Mouse (Mus musculus) adipocyte (in vitro differentiated cells): ENCODE measurements around the gene Ctnnbip1.

Experiments used
- DNase-seq: peaks from one replicate; pipeline ENCODE4 v3.0.0-alpha.2; 2016; ENCODE audit warnings: low spot score

Ctnnbip1 gene

DNA sequence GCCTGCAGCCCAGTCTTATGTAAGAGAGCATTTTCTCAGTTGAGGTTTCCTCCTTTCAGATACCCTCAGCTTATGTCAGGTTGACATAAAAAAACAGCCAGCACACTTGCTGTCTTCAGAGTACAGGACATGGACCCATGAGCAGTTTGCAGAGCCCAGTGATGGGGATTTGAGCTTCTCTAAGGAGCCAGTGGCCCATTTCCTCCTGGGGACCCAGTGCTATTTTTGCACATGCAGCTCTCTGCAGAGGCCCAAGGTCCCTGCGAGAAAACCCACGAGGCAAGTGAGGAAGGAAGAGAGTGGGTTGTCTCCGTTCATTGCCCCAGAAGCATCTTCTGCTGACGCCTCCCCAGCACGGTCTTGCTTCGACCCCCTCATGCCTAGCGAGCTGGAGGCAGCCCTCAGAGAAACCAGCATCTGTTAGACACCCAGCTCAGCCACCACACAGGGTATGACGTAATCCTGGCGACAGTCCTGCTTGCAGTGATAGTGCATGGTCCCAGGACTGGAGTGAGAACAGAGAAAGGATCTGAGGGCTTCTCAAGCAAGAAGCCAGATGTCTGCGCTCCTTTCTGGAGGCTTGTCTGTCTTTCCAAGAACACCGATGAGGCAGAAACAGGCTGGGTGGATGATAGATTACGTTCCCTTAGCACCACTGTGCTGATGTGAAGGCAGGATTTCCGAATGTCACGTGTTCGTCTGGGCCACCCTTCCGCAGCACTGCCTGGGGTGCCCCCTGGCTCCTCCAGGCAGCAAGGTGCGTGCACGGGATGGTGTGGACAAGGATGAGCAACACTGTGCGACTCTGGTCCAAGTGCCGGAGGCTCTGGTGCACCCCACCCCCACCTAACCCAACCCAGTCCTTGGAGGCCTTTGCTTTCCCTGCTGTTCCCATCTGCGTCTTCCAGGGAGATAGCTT lies 44.2 kb downstream of the Ctnnbip1 start:
- DNase-seq = no peak

DNA sequence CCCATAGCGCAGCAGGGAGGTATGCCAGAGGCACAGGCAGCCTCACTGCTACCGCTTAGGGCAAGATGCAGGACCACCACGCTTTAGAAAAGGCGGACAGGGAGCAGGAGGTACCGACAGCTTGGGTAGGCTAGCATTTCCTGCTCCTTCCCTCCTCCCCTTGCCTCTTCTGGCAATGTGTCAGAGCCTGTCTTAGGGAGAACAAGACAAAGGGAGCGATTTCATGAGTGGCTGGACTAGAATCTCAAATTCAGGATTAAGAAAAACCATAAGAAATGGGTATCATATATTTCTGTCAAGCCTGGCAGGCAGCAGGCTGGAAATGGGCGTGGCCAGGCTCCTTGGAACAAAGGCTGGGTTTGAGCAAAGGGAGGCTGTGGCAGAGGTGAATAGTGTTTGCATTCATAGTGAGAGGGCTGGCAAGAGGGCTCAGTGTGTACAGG lies 44.9 kb downstream of the Ctnnbip1 start:
- DNase-seq = no peak

DNA sequence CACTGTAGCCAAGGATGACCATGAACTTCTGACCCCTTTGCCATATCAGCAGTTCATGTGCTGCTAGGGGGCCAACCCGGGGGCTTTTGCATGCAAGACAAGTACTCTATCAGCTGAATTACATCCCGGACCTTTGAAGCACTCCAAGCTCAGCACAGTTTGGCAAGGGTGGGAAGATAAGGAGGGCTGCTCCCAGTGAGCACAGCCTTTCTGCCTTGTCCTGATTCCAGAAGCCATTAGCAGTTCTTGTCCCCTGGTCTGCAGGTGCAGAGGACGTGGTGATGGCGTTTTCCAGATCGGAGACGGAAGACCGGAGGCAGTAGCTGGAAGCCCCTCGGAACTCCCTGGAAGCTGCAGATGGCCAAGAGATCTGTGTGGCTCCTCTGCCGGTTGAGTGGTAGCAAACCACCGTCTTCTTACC lies 45.9 kb downstream of the Ctnnbip1 start:
- no peak for DNase-seq

DNA sequence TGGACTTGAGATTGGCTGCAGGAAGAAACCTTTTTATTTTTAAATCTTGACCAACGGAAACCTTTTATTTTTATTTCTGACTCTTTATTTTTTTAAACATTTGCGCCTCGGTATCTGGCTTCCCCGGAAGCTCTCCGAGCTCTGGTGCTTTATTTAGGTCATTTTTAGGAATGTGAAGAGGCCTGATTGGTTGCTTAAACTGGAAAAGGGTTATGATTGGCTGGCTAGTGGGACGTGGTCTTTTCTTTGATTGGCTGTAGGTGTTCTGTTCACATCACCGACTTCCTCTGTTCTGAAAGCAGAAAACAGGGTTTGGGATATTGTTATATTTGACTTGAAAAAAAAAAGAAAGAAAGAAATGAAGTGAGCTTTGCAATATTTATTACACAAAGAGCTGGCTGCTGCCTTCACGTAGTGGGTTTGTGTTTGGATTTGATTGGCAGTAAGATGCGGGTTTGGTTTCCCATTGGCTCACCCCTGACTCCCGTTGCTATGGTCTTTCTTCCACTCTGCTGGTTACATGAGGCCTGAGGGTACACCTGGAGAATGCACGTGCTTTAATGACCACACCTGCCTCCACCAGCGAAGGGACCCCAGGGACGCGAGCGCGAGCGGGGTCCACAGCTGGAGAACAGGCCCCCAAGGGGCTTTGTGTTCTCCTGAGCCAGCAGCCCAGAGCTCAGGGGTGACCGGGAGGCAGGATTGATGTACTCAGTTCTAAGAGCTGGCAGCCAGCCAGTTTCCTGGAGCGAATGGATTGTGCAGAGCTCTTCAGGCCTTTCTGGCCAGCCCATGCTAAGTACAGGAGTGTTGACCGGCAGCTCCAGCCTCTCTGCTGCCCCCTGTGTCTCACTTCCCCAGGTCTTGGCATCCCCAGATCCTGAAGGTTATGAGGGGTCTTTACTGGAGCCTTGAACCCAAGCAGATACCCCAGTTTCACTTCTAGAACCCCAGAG lies 46.7 kb downstream of the Ctnnbip1 start:
- no peak for DNase-seq

DNA sequence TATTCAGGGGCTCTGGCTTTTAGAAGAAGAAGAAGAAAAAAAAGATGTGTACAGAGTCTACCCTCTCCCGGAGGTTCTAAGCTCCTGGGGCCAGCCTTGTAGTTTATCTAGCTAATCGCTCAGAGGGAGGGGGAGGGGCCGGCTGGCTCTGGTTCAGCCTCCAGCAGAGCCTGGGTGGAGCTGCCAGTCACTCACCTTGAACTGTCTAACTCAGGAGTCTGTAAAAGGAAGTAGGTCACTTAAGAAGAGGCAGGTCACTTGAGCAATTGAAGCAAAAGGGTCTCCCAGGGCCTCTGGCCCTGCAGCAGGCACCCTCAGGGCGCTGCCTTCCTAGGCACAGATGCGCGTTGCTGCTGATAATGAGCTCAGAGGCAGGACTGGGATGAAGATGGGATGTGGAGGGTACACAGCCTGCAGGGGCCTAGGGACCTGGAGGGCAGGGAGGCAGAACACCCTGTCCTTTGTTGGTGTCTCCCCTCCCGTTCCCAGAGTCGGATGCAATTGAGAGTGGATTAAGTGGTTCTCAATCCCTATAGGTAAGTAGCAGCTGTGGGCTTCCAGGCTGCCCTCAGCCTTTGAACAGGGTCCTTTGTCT lies 49.5 kb downstream of the Ctnnbip1 start:
- DNase-seq = no peak

DNA sequence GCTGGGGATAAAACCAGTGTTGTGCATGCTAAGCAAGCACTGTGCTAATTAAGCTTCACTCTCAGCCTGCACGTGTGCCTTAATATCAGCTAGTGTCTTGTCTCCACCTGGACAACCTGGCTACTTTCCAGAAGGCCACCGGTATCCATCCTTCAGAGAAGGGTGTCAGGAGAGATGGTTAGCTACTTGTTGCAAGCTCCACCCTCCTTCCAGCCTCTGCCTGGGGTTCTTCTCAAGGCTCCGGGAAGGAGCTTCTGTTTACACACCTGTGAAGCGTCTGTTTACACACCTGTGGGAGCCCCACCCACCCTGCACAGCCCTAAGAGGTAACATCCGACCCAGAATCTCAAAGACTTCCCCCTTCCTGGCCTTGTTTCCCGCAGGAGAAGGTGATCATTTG lies 50.6 kb downstream of the Ctnnbip1 start:
- DNase-seq = no peak

DNA sequence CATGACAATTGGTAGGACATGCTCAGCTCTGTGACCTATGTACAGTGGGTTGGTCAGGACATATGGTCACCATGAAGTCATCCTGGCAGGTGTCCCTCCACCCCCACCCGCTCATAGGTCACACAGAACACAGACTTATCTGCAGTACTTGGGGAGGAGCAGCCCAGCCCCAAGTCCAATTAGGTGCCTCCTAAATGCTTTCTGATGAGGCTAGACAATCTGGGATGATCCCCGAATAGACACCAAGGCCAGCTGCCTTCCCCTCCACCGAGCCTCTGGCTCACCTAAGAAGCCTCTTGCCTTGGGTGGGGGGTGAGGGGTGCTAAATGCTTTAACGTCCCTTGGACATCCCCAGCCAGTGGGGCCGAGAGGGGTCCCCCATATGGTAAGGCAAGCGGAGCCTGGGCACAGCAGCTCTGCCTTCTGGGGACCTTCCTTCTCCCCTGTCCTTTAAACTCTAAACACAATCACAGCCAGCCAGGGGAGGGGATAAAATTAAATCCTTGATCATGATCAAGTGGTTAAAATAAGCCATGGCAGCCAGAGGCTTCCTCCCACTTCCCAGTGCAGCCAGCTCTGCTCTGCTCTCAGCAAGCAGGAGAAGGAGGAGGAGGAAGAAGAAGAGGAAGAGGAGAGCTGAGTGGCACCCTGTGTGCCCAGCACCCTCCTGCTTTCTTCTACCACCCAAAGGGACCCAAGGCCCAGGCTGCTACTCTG lies 51.9 kb downstream of the Ctnnbip1 start:
- DNase-seq = no peak

DNA sequence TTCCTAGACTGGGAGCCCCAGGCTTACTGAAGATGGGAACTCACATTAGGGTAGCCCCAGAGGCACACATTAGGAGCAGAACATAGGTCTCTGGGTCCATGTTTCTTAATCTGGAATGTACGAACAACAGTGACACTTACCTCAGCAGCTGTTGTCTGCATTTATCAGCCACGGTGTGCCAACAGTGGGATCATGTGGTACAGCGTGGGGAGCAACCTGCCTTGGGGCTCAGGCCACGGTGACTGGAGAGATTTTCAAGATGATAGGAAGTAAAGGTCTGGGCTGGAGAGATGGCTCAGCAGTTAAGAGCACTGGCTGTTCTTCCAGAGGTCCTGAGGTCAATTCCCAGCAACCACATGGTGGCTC lies 52.4 kb downstream of the Ctnnbip1 start:
- DNase-seq = no peak

DNA sequence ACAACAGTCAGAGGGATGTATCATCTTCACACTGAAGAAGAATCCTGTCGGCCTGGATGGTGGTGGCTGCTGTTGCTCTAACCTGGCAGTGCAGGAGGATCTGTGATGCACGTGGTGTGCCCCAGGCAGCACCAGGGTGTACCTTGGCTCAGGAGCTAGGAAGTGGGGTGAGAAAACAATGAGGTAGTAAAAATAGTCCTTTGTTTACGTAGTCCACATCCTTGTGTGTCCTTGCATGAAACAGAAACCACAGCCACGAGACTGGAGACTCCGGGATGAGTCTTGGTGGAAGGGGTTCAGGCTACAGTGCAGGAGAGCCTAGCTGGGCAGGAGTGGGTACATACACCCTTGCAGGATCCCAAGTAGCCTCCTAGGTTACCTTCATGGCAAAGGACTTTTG lies 53.2 kb downstream of the Ctnnbip1 start:
- no peak for DNase-seq

DNA sequence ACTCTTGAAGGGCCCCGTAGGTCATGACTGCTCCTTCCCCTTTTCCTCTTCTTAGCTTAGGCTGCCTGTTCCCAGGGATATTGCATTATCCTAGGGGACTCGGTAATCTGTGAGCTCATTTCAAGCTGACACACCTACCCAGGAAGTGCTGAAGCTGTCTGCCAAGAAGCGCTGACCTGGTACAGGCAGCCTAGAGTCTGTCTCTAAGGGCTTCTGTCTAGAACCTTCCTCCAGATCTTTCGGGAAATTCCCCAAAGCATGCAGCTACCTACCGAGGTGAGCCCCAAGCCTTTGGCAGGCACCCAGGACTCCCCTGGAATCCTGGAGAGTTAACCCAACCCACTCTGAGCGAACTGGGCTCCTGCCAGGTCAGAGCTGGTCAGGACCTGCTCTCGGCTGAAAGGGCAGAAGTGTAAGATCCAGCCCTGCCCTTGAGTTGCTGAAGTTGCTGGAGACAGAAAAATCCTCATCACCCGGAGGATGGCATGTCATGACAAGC lies 53.7 kb downstream of the Ctnnbip1 start:
- DNase-seq = peak; percentile 36

DNA sequence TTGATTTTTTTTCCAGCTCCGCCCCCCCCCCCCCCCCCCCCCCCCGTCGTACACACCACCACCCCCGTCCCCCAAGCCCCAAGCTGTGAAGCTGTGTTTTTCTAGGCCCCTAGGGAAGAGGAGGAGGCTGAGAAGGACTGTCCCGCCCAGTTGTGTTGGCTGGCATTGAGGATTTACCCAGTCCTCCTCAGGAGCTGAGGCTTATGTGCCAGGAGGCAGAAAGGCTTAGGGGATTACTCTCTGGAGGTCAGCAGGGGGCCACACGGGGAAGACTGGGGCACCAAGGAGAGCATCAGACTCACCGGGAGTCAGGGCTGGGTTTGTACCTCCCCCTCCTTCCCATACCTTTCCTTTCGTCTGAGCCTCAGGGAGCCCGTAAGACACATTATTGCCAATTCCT lies 54.4 kb downstream of the Ctnnbip1 start:
- DNase-seq = no peak

DNA sequence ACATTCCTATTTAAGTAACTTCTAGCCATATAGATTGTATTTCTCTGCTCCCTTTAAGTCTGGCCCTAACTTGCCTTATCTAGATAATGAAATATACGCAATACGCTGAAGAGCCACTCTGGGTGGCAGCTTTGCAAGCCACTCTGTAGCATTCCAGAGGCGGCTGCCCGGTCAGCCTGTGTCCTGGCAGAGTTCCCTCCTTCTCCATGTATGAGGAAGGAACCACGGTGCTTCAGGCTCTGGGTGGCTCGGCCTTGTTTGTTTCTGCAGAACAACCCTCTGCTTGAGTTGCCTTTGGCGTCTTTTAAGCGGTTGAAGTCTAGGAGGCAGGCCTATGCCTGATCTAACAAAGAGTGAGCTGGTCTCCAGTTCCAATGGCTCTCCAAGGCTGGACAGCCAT lies 54.8 kb downstream of the Ctnnbip1 start:
- DNase-seq = no peak

DNA sequence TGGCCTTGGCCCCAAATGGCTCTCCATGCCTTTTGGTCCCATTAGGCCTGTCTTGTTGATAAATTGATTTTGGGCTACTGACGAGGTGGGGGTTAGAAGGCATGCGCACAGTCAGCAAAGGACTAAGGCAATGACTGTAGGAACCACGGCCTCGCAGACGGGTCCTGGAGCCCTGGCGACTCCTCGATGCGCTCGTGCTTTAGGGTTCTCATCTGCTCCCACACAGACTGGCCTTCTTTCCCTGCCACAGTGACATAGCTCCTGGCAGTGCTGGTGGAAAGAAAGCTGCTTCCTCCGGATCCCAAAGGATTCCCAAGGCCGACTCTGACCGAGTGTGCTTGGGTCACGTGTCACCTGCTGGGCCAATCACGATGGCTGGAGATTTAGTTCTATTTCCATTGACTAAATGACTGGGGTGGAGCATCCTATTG lies 56.4 kb downstream of the Ctnnbip1 start:
- no peak for DNase-seq

DNA sequence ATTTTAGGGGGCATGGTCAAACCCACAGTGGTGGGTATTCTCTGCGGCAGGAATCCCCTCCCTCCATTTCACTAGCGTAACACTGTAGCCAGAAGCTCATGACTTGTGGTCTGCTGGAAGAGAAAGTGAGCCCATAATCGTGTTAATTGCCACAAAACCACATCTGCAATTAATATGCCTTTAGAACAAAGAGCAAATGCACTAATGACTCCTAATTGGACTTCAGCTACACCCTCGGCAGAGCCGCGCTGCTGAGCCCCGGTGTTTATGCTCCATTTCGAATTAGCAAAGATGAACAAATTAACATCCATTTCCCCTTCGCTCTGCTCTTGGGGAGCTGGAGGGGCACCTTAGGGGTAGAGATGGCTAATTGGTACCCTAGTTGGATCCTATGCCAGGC lies 58.0 kb downstream of the Ctnnbip1 start:
- DNase-seq = no peak

DNA sequence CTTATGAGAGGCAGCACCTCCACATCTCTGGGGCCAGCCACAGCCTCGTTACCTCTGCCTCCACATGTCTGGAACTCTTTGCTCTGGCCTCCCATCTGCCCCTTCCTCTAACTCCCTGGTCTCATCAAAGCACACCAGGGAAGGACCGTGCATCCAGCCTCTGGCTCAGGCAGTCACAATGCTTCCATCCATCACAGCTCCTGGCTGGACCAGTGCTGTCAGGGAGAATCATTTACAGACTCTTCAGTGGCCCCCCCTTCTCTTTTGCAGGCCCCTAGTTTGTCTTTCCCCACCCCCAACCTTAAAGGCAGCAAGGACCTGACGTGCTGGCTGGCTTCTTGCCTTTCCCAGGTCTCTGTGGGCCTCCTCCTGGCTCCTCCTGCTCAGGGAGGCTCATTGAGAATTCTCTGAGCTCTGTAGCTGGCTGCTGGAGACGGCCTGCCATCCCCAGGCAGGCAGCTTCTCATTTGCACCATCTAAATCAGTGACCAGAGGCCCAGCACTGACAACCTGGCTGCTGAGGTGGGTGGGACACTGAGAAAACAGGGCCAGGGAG lies 59.0 kb downstream of the Ctnnbip1 start:
- no peak for DNase-seq

DNA sequence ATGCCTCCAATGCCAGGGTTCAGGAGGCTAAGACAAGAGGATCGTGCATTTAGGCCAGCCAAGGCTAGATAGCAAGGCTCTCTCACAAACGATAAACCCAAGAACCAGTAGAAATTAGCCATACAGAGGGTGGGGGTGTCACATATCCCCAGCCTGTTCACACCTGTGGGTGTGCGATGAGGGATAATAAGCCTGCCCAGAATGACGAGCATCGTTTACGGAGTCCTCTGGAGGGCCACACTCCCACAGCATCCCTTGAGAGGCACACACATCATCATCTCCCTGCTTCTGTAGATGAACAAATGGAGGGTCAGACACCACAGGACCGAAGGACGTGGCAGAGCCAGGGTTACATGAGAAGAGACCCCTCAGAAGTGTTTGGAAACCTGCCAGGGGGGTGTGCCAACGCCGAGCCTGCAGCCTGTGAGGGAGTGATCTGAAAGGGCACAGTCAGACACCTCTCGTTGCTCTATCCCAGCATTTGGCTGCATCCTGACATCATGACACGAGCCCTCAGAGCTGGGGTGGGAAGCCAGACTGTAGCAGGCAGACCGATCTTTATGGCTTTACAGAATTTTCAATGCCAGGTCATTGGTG lies 60.1 kb downstream of the Ctnnbip1 start:
- DNase-seq = no peak

DNA sequence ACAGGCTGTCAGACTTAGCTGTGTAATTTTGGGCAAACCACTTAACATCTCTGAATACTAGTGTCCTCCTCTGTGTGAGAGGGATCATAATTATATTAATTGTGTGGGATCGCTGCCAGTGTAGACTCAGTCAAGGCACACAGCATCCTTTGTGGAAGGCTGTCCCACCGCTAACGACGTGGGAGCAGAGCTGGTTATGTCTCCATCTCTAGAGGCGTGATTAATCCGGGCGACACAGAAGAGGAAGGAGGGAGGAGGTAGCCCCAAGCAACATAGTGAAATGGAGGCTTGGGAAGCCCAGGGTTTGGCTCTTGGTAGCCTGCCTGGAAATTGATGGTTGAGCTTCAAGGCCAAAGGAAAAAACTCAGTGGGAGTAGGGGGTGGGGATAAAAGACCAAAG lies 60.8 kb downstream of the Ctnnbip1 start:
- DNase-seq = no peak

DNA sequence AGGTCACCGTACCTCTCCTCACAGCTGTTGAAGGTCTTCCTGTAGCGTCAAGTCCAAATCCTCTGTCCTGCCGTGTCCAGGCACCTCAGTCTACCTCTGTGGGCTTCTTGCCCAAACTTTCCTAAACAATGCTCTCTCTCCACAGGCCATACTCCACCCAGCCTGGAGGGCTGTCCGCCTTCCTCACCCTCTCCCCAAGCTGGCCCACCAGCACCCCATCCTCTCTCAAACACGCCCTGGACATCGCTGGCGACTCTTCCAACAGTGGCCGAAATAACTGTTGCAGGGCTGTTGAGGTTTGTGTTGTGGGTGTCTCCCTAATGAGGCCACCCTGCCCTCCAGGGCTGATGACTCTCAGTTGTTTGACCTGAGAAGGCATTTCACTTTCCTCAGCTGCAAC lies 67.2 kb downstream of the Ctnnbip1 start:
- DNase-seq = no peak

DNA sequence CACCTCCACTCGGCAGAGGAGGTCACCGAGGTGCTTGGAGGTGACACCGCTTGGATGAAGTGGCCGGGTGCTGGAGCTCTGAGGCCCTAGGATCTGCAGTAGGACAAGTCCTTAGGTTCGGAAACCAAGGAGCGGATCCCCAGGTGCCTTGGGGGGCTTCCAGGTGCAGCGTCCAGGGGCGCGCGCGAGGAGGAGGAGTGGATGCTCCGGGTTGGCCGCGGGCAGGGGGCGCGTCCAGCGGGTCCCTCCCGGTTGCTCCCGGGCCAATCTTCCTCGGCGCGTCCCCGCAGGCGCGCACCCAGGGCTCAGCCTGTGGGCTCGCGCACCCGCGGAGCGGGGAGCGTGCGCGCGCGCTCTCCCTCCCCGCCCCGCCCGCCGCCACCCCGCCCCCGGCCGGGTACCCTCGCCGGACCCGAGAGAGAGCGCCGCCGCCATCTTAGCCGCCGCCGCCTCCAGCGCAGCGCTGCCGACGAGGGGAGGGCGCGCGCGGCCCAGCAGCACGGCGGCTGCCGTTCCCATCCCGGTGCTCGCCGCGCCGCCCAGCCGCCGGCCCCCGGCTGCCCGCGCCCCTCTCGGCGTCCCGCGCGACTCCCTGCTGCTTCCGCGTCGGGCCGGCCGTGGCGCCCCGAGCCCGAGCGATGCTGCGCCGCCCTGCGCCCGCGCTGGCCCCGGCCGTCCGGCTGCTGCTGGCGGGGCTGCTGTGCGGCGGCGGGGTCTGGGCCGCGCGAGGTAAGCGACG lies 68.2 kb downstream of the Ctnnbip1 start, which contains the start of gene Clstn1:
Clstn1 (plus strand) TSS at position 425 of the 739 bp plus-strand sequence.
- DNase-seq = peak; percentile 49
